Mouse (Mus musculus) heart, postnatal 0 days (tissue): ENCODE results near the gene Spata7.
A peak's percentile ranks its signal among the peaks of the same experiment; 100 is the strongest.
"Not testable (repeated sequence)": the region's sequence is repeated elsewhere in the genome, so short reads cannot be mapped to it uniquely, and the experiment has no call there.

Source experiments
- CTCF ChIP-seq: IDR thresholded peaks from 2 replicates; pipeline ENCODE4 v1.5.1; 2016; ENCODE audit warnings: antibody characterized with exemption, control low read depth, low read depth
- EP300 ChIP-seq: IDR thresholded peaks from 2 replicates; pipeline ENCODE4 v1.6.1; 2016; ENCODE audit warnings: antibody characterized with exemption, low read depth

DNA sequence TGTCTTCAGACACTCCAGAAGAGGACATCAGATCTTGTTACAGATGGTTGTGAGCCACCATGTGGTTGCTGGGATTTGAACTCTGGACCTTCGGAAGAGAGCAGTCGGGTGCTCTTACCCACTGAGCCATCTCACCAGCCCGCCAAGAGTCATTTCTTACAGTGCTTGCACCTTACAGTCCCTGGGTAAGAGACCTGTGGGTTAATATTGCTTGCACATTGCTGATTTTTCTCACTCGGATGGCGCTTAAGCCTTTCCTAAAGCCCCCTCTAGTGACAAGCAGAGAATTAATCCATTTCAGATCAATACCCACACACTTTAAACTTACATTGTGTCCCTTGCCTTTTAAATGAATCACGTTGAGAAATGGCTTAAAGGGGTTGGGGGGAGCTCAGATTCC is 7.0 kb upstream of the Spata7 start:
- peak; percentile 43 for TF ChIP-seq CTCF
- TF ChIP-seq EP300, result not testable (repeated sequence)
